22 mouse cellular contexts compared by ENCODE assay signal in the genomic region with DNA sequence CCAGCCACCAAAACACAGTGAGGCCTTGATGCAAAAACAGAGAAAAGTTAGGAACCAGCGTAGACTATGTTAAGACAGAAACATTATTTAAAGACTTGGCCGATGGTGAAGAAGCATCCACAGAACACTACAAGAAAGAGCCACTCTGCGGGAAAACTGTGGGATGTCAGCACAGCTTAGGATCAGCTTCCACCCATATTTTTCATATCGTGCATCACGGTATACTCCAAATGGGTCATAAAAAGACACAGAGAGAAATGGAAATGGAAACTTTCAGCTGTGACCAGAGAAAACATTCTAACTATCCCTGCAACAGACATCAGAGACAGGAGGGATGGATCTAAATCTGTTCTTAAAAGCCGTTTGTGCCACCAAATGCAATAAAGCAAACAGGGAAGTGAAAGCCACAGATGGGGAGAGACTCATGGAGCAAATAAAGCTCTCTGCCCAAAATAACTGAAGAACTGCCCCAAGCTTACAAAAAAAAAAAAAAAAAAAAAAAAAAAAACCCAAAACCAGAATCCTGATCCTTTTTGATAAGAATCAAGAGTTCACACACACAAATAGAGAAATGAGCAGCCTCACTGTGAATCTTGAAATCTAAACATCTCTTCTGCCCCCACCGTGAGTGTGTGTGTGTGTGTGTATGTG. TPM values are rescaled to one million over a fixed set of nuclear protein-coding genes. Genes with fewer than 3 reads are reported as not detected.
DNase-seq lines count a peak whose midpoint lies in the region; ATAC-seq and TF ChIP-seq lines count a peak whose summit lies in the region.
"Had no signal": no experiment of that assay in that cellular context is flagged by ENCODE, and none has a peak within 500 bp of the region (broad histone marks: within the 10 kb centered on the region; RNA-seq: fewer than 3 reads in every experiment).

No protein-coding gene starts in this region.

- no peak overlapping the region; the same call in 1 of the 2 replicates for H3K9ac ChIP-seq in CH12.LX (ENCODE audit: insufficient read depth, low read depth)
- no peak overlapping the region for H3K9ac ChIP-seq in kidney, embryonic 16.5 days (replicated peaks; ENCODE audit: low read length)
- H3K9ac ChIP-seq: forebrain, embryonic 13.5 days; hindbrain, embryonic 13.5 days; liver, embryonic 12.5 days; neural tube, embryonic 13.5 days had no signal

- H3K36me3 ChIP-seq in CH12.LX (replicated peaks in 1 of 2; ENCODE audit: control insufficient read depth in 1 of 2, insufficient read depth in 1 of 2, low read length in 1 of 2) (no peaks in the 10 kb centered on the region), macrophage (ENCODE audit: inconsistent target) (no peaks in the 10 kb centered on the region)
- no peaks in the 10 kb centered on the region for H3K36me3 ChIP-seq in kidney, embryonic 16.5 days (ENCODE audit: insufficient read depth, low read length)
- H3K36me3 ChIP-seq: hindbrain, embryonic 13.5 days; limb, embryonic 10.5 days; liver, embryonic 12.5 days; neural tube, embryonic 13.5 days had no signal

- H3K79me2 ChIP-seq in CH12.LX (replicated peaks; ENCODE audit: control insufficient read depth, extremely low read depth, insufficient read depth, poor library complexity, severe bottlenecking) (no peaks in the 10 kb centered on the region), macrophage (ENCODE audit: inconsistent target) (no peaks in the 10 kb centered on the region)

- dilution Hi-C loops in CH12.LX (cut with MboI; ENCODE audit: extremely low pct_ligation_motif_present, extremely low pct_unique_long_range_greater_than_20kb, low sequenced_read_pairs), result no loop called here

- peak overlapping the region; percentile 47 for H3K4me2 ChIP-seq in CH12.LX (ENCODE audit: insufficient read depth, low read depth, poor library complexity, severe bottlenecking)
- no peak overlapping the region for H3K4me2 ChIP-seq in kidney, embryonic 16.5 days (replicated peaks; ENCODE audit: low read depth, low read length)
- H3K4me2 ChIP-seq: forebrain, embryonic 13.5 days; heart, embryonic 11.5 days; hindbrain, embryonic 13.5 days; liver, embryonic 12.5 days; neural tube, embryonic 13.5 days had no signal

- no peaks in the 10 kb centered on the region for H3K9me3 ChIP-seq in CH12.LX (replicated peaks; ENCODE audit: low read length)
- H3K9me3 ChIP-seq in kidney, embryonic 16.5 days (ENCODE audit: low read length), result no peaks in the 10 kb centered on the region
- H3K9me3 ChIP-seq: forebrain, embryonic 13.5 days; hindbrain, embryonic 13.5 days; limb, embryonic 10.5 days; liver, embryonic 12.5 days; megakaryocyte, embryonic 14.5 days; neural tube, embryonic 13.5 days had no signal

- H3K27me3 ChIP-seq in CH12.LX (replicated peaks), result no peaks in the 10 kb centered on the region
- H3K27me3 ChIP-seq in kidney, embryonic 16.5 days (ENCODE audit: insufficient read depth, low read length), result no peaks in the 10 kb centered on the region
- H3K27me3 ChIP-seq: forebrain, embryonic 13.5 days; hindbrain, embryonic 13.5 days; neural tube, embryonic 13.5 days had no signal

- no peak for TF ChIP-seq RAD21 in CH12.LX (IDR thresholded peaks at IDR 0.05; ENCODE audit: low read depth, low read length)

- H3K27ac ChIP-seq in CH12.LX (ENCODE audit: insufficient read depth, low read depth) (peak overlapping the region; percentile 67), macrophage (peak overlapping the region; percentile 65)
- H3K27ac ChIP-seq in kidney, embryonic 16.5 days (ENCODE audit: low read length), result no peak overlapping the region
- H3K27ac ChIP-seq: forebrain, embryonic 13.5 days; gastrocnemius, adult 2 months; hindbrain, embryonic 13.5 days; limb, embryonic 10.5 days; liver, embryonic 12.5 days; neural tube, embryonic 13.5 days had no signal

- H3K4me1 ChIP-seq in CH12.LX (ENCODE audit: control insufficient read depth in 1 of 2, insufficient read depth in 2 of 2), result peaks cover 19 to 65% of the 10 kb centered on the region in 2 experiments
- H3K4me1 ChIP-seq in kidney, embryonic 16.5 days (ENCODE audit: insufficient read depth, low read length), result peaks cover 3% of the 10 kb centered on the region; the same call in 1 of the 2 replicates

- no peak for ATAC-seq in kidney, embryonic 16.5 days (ENCODE audit: low FRiP score, low TSS enrichment)
- ATAC-seq: forebrain, embryonic 13.5 days; liver, embryonic 12.5 days had no signal

- in situ Hi-C loops in CH12.LX (cut with MboI; ENCODE audit: low pct_ligation_motif_present, low pct_unique_long_range_greater_than_20kb, low sequenced_read_pairs), result loop anchor here (5.0 kb wide), 3 partner anchors 54 to 174 kb away; a partner anchor contains a TSS

- WGBS in macrophage (ENCODE audit: missing documents), result 24% methylated on average over 6 of the region's 7 CpGs
- 82% methylated on average over 7 of the region's 7 CpGs for WGBS in kidney, embryonic 16.5 days

- peak; percentile 97 for TF ChIP-seq EP300 in CH12.LX (IDR thresholded peaks at IDR 0.05; ENCODE audit: low read length)

- no peak for TF ChIP-seq POLR2A in CH12.LX (IDR thresholded peaks at IDR 0.05; ENCODE audit: low read depth, low read length)

- H3K4me3 ChIP-seq in CH12.LX (replicated peaks in 1 of 3; ENCODE audit: low read depth in 2 of 3, low read length in 2 of 3, poor library complexity in 1 of 3), result no peak overlapping the region
- no peak overlapping the region for H3K4me3 ChIP-seq in macrophage (ENCODE audit: inconsistent target)
- H3K4me3 ChIP-seq in kidney, embryonic 16.5 days (ENCODE audit: low read length), result no peak overlapping the region
- H3K4me3 ChIP-seq: forebrain, embryonic 13.5 days; gastrocnemius, adult 2 months; hindbrain, embryonic 13.5 days; limb, embryonic 10.5 days; liver, embryonic 12.5 days; megakaryocyte, embryonic 14.5 days; neural tube, embryonic 13.5 days had no signal

- intact Hi-C loops in left cerebral cortex, postnatal 14 days (cut with DNase I), result no loop called here

- TF ChIP-seq CTCF in CH12.LX (conservative IDR thresholded peaks at IDR 0.05 in 1 of 2, IDR thresholded peaks at IDR 0.05 in 1 of 2; ENCODE audit: low read depth in 2 of 2, low read length in 2 of 2), result no peak

- DNase-seq in left cerebral cortex, postnatal 14 days (ENCODE audit: low spot score in 2 of 2), result peak; percentile 18 to 65
- DNase-seq in left cerebral cortex, adult 8-10 months (ENCODE audit: low spot score in 2 of 2), result no peak
- DNase-seq in 416B (ENCODE audit: low read depth) (peak; percentile 64), CH12.LX (ENCODE audit: extremely low read depth) (peak; percentile 86)
- no peak for DNase-seq in kidney, postnatal 25 days
- DNase-seq: adrenal gland, postnatal 25 days; cerebellum, adult 8-10 months; gastrocnemius, adult 2 months; heart, postnatal 14 days; kidney, adult 8-10 months; kidney, postnatal 36 days; midbrain, embryonic 14.5 days; thymus, postnatal 14 days had no signal

TF ChIP-seq in CH12.LX, 34 proteins besides CTCF, POLR2A, EP300 and RAD21 (continues in another document):
- TF ChIP-seq IRF4 (IDR thresholded peaks at IDR 0.05; ENCODE audit: low read depth, low read length) (peak; percentile 96), CHD2 (IDR thresholded peaks at IDR 0.05; ENCODE audit: low read length) (no peak; the same call in 1 of the 2 replicates), MEF2A (IDR thresholded peaks at IDR 0.05; ENCODE audit: borderline replicate concordance, low read depth, low read length) (peak; percentile 99), GABPA (IDR thresholded peaks at IDR 0.05; ENCODE audit: insufficient replicate concordance, low read depth, low read length) (no peak), SIN3A (IDR thresholded peaks at IDR 0.05; ENCODE audit: low read length) (no peak; the same call in 1 of the 2 replicates), ZKSCAN1 (IDR thresholded peaks at IDR 0.05; ENCODE audit: borderline replicate concordance, low read depth, low read length) (no peak; the same call in 1 of the 2 replicates), ETS1 (conservative IDR thresholded peaks at IDR 0.05; ENCODE audit: low read depth, low read length) (peak; percentile 82), MAZ (IDR thresholded peaks at IDR 0.05; ENCODE audit: low read depth, low read length) (peak; percentile 64; the same call in 1 of the 2 replicates), BHLHE40 (IDR thresholded peaks at IDR 0.05; ENCODE audit: low read depth, low read length) (peak; percentile 67; the same call in 1 of the 2 replicates), MAX (IDR thresholded peaks at IDR 0.05; ENCODE audit: low read length) (no peak), NRF1 (IDR thresholded peaks at IDR 0.05; ENCODE audit: low read depth, low read length) (no peak), E2F4 (IDR thresholded peaks at IDR 0.05; ENCODE audit: insufficient replicate concordance, low read depth, low read length) (no peak), ZNF384 (IDR thresholded peaks at IDR 0.05; ENCODE audit: low read depth, low read length) (peak; percentile 100), POLR2AphosphoS2 (IDR thresholded peaks at IDR 0.05; ENCODE audit: low read depth, low read length) (no peak), TBP (conservative IDR thresholded peaks at IDR 0.05; ENCODE audit: low read depth, low read length) (0 out of 2 replicates have a peak, but pooled peaks have one; percentile 31), MAFK (IDR thresholded peaks at IDR 0.05; ENCODE audit: insufficient replicate concordance, low read length) (0 out of 2 replicates have a peak, but pooled peaks have one; percentile 50), JUN (IDR thresholded peaks at IDR 0.05; ENCODE audit: insufficient read depth, low read depth, low read length) (peak; percentile 73), ZC3H11A (IDR thresholded peaks at IDR 0.05; ENCODE audit: low read depth, low read length) (no peak), PAX5 (IDR thresholded peaks at IDR 0.05; ENCODE audit: low read length) (no peak), USF1 (IDR thresholded peaks at IDR 0.05; ENCODE audit: low read depth, low read length) (no peak), NELFE (IDR thresholded peaks at IDR 0.05; ENCODE audit: low read depth, low read length) (no peak), USF2 (conservative IDR thresholded peaks at IDR 0.05; ENCODE audit: low read depth, low read length) (no peak), JUND (conservative IDR thresholded peaks at IDR 0.05; ENCODE audit: low read depth, low read length) (peak; percentile 66; the same call in 1 of the 2 replicates)

RNA-seq across cellular contexts. Expression of a gene that starts 16.9 kb away (rescaled TPM):
- under 1 TPM; 0.27 to 0.37 TPM for total RNA-seq in left cerebral cortex, postnatal 14 days (2021)
- total RNA-seq in left cerebral cortex, adult 8-10 months (2022), result under 1 TPM in 1 of 4 experiments, not detected in 3; 0.38 TPM
- 0.85 and 1.1 TPM in 2 replicates for total RNA-seq in CH12.LX (2012; rRNA removed)
- total RNA-seq in CH12.LX (2014; rRNA removed), result not detected in 2 replicates
- 0.30 TPM in 1 of 2 replicates, not detected in the other for polyA plus RNA-seq in CH12.LX (2012; ENCODE audit: insufficient read length, low read depth)
- under 1 TPM in 1 of 26 experiments, not detected in 25; 0.56 TPM for total RNA-seq in macrophage (2018; cell fraction: chromatin; rRNA removed)
- under 1 TPM in 2 of 26 experiments, not detected in 24; 0.09 to 0.19 TPM for total RNA-seq in macrophage (2018; cell fraction: cytosol; rRNA removed)
- total RNA-seq in macrophage (2018; cell fraction: nucleus; rRNA removed), result not detected
- not detected in 3 replicates for polyA plus RNA-seq in macrophage (2018)
- polyA plus RNA-seq in kidney, embryonic 16.5 days (2015; fragmentation: Nextera tagmentation; extraction: Ambion mirVana), result 4.0 and 4.7 TPM in 2 replicates
- total RNA-seq: adrenal gland, postnatal 25 days had no signal

Comparison
In these comparisons a context has a peak if more than half of its experiments do, and no peak if none do; other contexts are left out.
1. DNase-seq: peak in left cerebral cortex, postnatal 14 days (2 of 2), 416B (single experiment) and CH12.LX (single experiment); none in left cerebral cortex, adult 8-10 months (0 of 2) and kidney, postnatal 25 days (0 of 2).